Mouse (Mus musculus) limb, embryonic 14.5 days (tissue): Measurements from ENCODE around the gene Zbtb20. TPM values are rescaled to one million over a fixed set of nuclear protein-coding genes. Genes with fewer than 3 reads are reported as not detected.

ENCODE experiments used
- ATAC-seq: fragments of 200-750 bp; cut with Nextera tagmentation; 2 replicates; pipeline ENCODE4 v1.8.0; 2017; ENCODE audit warnings: low read depth, moderate number of reproducible peaks, moderate TSS enrichment; ENCODE audit not compliant: low FRiP score
- DNase-seq: peaks from one replicate; pipeline ENCODE4 v3.0.0-alpha.2; 2015; ENCODE audit warnings: low spot score
- H3K27ac ChIP-seq: fragments of 300-500 bp; sonication (generic); replicated peaks from 2 replicates; pipeline ENCODE4 v1.5.1; 2014; ENCODE audit warnings: low read depth, mild to moderate bottlenecking, low read length, moderate library complexity, mixed read lengths
- H3K27me3 ChIP-seq: fragments of 300-500 bp; sonication (generic); 2 replicates; pipeline ENCODE4 v1.6.1; 2014; ENCODE audit warnings: low read length, mixed read lengths; ENCODE audit not compliant: control insufficient read depth, insufficient read depth
- H3K36me3 ChIP-seq: fragments of 300-500 bp; sonication (generic); 2 replicates; pipeline ENCODE4 v1.6.1; 2014; ENCODE audit warnings: mild to moderate bottlenecking, low read length, moderate library complexity, mixed read lengths; ENCODE audit not compliant: control insufficient read depth, insufficient read depth
- H3K4me1 ChIP-seq: fragments of 300-500 bp; sonication (generic); 2 replicates; pipeline ENCODE4 v1.6.1; 2014; ENCODE audit warnings: antibody characterized with exemption, low read length, mixed read lengths; ENCODE audit not compliant: control insufficient read depth, insufficient read depth
- H3K4me2 ChIP-seq: fragments of 300-500 bp; sonication (generic); replicated peaks from 2 replicates; pipeline ENCODE4 v1.6.1; 2014; ENCODE audit warnings: low read depth, mild to moderate bottlenecking, low read length, moderate library complexity; ENCODE audit not compliant: severe bottlenecking
- H3K4me3 ChIP-seq: fragments of 300-500 bp; sonication (generic); replicated peaks from 2 replicates; pipeline ENCODE4 v1.5.1; 2014; ENCODE audit warnings: low read length
- H3K9ac ChIP-seq: fragments of 300-500 bp; sonication (generic); 2 replicates; pipeline ENCODE4 v1.6.1; 2014; ENCODE audit warnings: mild to moderate bottlenecking, low read depth, low read length, moderate library complexity; ENCODE audit not compliant: severe bottlenecking
- H3K9me3 ChIP-seq: fragments of 300-500 bp; sonication (generic); 2 replicates; pipeline ENCODE4 v1.6.1; 2016; ENCODE audit warnings: low read length; ENCODE audit not compliant: control insufficient read depth
- POLR2A ChIP-seq: fragments of 200-500 bp; IDR thresholded peaks from 2 replicates; pipeline ENCODE4 v1.8.0; 2012; ENCODE audit warnings: inconsistent platforms, mild to moderate bottlenecking, moderate library complexity, borderline replicate concordance; ENCODE audit not compliant: insufficient read depth, insufficient read length; ENCODE audit errors: extremely low read depth
- WGBS: fragments of 180-500 bp; shearing (Covaris S2); extraction: QIAGEN DNeasy Blood & Tissue Kit; methylation state at CpG from one replicate; pipeline ENCODE4 v1.1.7; 2014; 5-methylcytosine and 5-hydroxymethylcytosine counted together
- polyA plus RNA-seq, 2 experiments: library from polyadenylated mRNA; depleted of rRNA in 1 of 2; stranded (reverse) in 1 of 2; unstranded in 1 of 2; fragments of >200 nt; fragmentation: Nextera tagmentation in 1 of 2; extraction: Ambion mirVana in 1 of 2; gene quantifications; 2 replicates each; pipeline versions ENCODE4 v1.2.1 to v1.2.3; 2012 to 2014

Zbtb20 gene
- polyA plus RNA-seq, 2 experiments: 2.5 to 17.6 TPM

DNA sequence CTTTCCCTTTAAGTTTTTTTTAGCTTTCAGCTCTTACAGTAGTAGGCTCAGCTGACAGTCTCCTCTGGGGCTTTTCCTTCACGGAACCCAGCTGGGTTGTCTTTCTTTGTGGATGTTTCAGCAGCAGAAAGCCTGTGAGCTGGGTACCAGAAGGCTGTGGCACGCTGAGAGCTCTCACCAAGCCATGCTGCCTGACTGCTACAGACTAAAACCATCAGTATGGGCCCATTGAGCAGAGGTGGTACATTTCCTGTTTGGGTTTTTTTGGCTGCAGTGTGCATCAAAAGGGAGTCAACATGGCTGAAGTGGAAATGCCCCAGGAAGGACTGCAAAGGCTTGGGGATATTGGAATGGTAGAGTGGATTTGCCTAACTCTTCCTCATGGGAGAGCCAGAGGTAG is 724.0 kb downstream of the Zbtb20 start:
- Histone ChIP-seq H3K4me1 (peaks cover 11% of the 10 kb centered on the region; the same call in 1 of the 2 replicates), H3K27me3 (no peaks in the 10 kb centered on the region), H3K9ac (no peak overlapping the region), H3K36me3 (no peaks in the 10 kb centered on the region), H3K9me3 (no peaks in the 10 kb centered on the region), H3K27ac (no peak overlapping the region), H3K4me2 (no peak overlapping the region), H3K4me3 (no peak overlapping the region)
- 76% methylated on average over 2 of the region's 2 CpGs for WGBS
- no peak for TF ChIP-seq POLR2A
- DNase-seq (no peak), ATAC-seq (no peak)

DNA sequence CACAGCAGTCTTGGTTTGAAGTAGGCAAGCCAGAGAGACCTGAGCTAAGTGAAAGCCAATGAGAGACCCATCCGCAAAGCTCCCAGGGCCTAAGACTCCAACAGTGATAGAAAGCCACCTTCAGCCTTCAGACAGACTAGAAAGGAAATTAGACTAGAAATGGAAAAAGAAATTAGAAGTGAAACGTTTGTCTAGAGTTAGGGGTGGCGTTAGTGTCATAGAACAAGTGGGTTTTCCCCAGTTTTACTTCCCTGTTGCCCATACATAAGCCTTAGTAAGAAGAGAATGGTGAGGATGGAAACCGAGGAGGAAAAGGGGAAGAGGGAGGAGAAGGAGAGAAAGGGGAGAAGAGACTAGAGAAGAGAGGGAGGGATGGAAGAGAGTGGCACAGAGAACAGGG is 726.9 kb downstream of the Zbtb20 start:
- H3K27me3 ChIP-seq: no peaks in the 10 kb centered on the region
- ATAC-seq (no peak), DNase-seq (no peak)
- no peak overlapping the region for H3K9ac ChIP-seq
- H3K36me3 ChIP-seq: no peaks in the 10 kb centered on the region
- TF ChIP-seq POLR2A: no peak
- H3K4me1 ChIP-seq: peaks cover 11% of the 10 kb centered on the region; the same call in 1 of the 2 replicates
- 73% methylated on average over 4 of the region's 4 CpGs for WGBS
- H3K4me2 ChIP-seq: no peak overlapping the region
- H3K9me3 ChIP-seq: no peaks in the 10 kb centered on the region
- no peak overlapping the region for H3K4me3 ChIP-seq
- no peak overlapping the region for H3K27ac ChIP-seq

DNA sequence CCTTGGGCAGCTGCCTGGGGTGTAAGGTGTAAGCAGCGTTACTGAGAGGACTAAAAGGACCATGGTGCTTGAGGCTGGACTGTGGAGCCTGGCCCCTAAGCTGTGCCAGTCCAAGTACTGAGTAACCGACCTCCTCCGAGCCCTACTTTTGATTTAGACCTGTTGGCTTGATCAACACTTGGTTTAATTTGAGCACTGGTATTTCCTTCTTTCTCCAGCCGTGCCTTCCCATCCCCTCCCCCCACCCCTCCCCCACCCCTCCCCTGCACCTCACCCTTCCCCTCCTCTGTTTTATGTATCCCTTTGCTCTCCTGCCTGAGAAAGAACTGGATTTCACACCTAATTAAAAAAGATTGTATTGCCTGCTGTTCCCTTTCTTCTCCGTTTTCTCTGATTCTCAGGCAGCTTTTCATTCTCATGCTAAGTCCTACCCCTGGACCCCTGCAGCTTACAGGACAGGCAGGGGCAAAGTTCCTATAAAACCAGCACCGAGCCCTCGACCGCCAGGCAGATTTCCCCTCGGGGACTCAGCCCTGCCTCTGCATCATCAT is 728.0 kb downstream of the Zbtb20 start:
- H3K27ac ChIP-seq: no peak overlapping the region
- no peak for TF ChIP-seq POLR2A
- H3K4me3 ChIP-seq: no peak overlapping the region
- no peaks in the 10 kb centered on the region for H3K27me3 ChIP-seq
- peaks cover 8% of the 10 kb centered on the region; the same call in 1 of the 2 replicates for H3K4me1 ChIP-seq
- ATAC-seq: no peak
- DNase-seq: no peak
- H3K9me3 ChIP-seq: no peaks in the 10 kb centered on the region
- no peaks in the 10 kb centered on the region for H3K36me3 ChIP-seq
- 5% methylated on average over 9 of the region's 9 CpGs for WGBS
- no peak overlapping the region for H3K9ac ChIP-seq
- H3K4me2 ChIP-seq: no peak overlapping the region

DNA sequence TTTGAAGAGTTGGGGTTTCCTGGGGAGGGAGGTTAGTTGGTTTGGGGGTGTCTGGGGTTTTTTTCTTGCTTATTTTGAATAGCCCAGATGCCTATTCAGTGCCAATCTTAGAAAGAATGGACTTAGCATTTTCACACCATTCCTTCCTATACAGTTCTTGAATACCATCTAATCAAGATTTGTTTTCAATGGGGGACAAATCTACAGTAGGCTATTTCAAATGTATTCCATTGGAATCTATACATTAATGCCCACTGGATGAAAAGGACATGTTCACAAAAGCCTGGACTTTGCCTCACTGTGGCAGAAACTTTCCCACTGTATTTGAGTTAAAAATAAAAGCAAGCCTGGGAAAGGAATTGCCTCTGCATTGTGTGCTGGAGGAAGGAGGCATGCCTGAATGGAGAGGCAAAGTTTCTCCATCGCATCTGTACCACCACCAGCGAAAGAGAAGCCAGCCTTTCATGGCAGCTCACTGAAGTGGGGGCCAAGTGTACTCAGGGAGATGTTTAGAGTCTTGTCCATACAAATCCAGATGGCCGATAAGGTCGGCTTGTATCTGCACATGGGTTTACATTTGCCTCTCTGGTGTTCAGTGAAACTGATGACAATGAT is 728.8 kb downstream of the Zbtb20 start:
- 77% methylated on average over 4 of the region's 4 CpGs for WGBS
- H3K27me3 ChIP-seq: no peaks in the 10 kb centered on the region
- H3K4me3 ChIP-seq: no peak overlapping the region
- H3K4me2 ChIP-seq: no peak overlapping the region
- no peak overlapping the region for H3K9ac ChIP-seq
- no peak overlapping the region for H3K27ac ChIP-seq
- H3K36me3 ChIP-seq: peaks cover under 1% of the 10 kb centered on the region; the same call in 1 of the 2 replicates
- H3K9me3 ChIP-seq: no peaks in the 10 kb centered on the region
- DNase-seq (no peak), ATAC-seq (no peak)
- TF ChIP-seq POLR2A: no peak
- peaks cover 8% of the 10 kb centered on the region; the same call in 1 of the 2 replicates for H3K4me1 ChIP-seq

DNA sequence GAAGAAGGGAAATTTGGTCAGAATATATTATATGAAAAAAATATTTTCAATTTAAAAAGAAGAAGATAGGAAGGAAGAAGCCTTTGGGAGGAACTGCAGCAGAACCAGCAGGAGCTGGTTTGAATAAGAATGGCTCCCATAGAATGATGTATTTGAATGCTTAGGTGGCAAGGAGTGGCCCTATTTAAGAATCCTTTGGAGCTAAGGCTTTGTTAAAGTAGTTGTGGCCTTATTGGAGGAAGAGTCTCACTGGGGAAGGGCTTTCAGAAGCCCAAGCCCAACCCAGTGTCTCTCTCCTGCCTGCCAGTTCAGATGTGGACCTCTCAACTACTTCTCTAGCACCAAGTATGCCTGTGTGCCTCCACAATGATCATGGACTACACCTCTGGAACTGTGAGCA is 731.4 kb downstream of the Zbtb20 start:
- no peak overlapping the region for H3K27ac ChIP-seq
- DNase-seq: no peak
- peaks cover 8% of the 10 kb centered on the region; the same call in 1 of the 2 replicates for H3K4me1 ChIP-seq
- H3K9ac ChIP-seq: no peak overlapping the region
- no peak for ATAC-seq
- no peaks in the 10 kb centered on the region for H3K9me3 ChIP-seq
- no peak overlapping the region for H3K4me2 ChIP-seq
- no peak overlapping the region for H3K4me3 ChIP-seq
- peaks cover 8% of the 10 kb centered on the region; the same call in 1 of the 2 replicates for H3K36me3 ChIP-seq
- no peak for TF ChIP-seq POLR2A
- H3K27me3 ChIP-seq: no peaks in the 10 kb centered on the region

DNA sequence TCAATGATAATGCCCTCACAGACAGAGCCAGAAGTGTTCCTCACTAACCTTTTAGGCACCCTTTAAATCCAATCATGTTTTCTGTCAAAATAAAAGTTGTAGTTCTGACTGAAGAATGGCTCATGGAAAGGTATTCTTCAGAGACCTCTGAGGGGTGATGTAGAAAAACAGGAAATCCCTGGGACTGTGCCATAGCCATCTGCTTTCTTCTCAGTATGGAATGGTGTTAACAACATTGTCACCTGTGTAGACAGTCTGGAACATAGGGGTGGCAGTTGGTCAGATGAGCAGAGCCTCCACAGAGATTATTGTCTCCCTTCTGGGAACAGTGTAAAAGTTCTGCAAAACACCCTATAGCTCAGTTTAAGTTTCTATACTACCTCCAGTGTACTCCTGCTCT is 732.4 kb downstream of the Zbtb20 start:
- DNase-seq (no peak), ATAC-seq (no peak)
- Histone ChIP-seq H3K4me1 (peaks cover 8% of the 10 kb centered on the region; the same call in 1 of the 2 replicates), H3K36me3 (peaks cover 8% of the 10 kb centered on the region; the same call in 1 of the 2 replicates), H3K9me3 (no peaks in the 10 kb centered on the region), H3K27me3 (no peaks in the 10 kb centered on the region), H3K9ac (no peak overlapping the region), H3K4me3 (no peak overlapping the region), H3K4me2 (no peak overlapping the region), H3K27ac (no peak overlapping the region)
- TF ChIP-seq POLR2A: no peak
